Mouse (Mus musculus): ENCODE data around the gene Gabrg3.

- TF ChIP-seq CTCF (conservative IDR thresholded peaks at IDR 0.05; ENCODE audit: low read length) (no peak), NANOG (IDR thresholded peaks at IDR 0.05; ENCODE audit: borderline replicate concordance, low read length) (no peak)
These were observed 519.5 kb downstream of the Gabrg3 start for GRCm38 (mm10) chr7:56867314-56868075.
